Mouse (Mus musculus): Measurements from ENCODE around the gene Ccl22.

The Ccl22 gene

GRCm38 (mm10) chr8:94779534-94780294 is 34.3 kb downstream of the Ccl22 start:
- no peak for DNase-seq

- no peak for DNase-seq
Observed at GRCm38 (mm10) chr8:94780491-94781154, 35.2 kb downstream of the Ccl22 start.

GRCm38 (mm10) chr8:94781155-94781837 is 35.9 kb downstream of the Ccl22 start:
- DNase-seq = no peak

GRCm38 (mm10) chr8:94781838-94782235 is 36.4 kb downstream of the Ccl22 start:
- no peak for DNase-seq

GRCm38 (mm10) chr8:94783890-94784289 is 38.5 kb downstream of the Ccl22 start:
- DNase-seq = no peak

- peak; percentile 71 for DNase-seq
Observed at GRCm38 (mm10) chr8:94785247-94785985, 40.0 kb downstream of the Ccl22 start.

- no peak for DNase-seq
Observed at GRCm38 (mm10) chr8:94785995-94786595, 40.7 kb downstream of the Ccl22 start.

- peak; percentile 44 for DNase-seq
Observed at GRCm38 (mm10) chr8:94787524-94788501, 42.4 kb downstream of the Ccl22 start.

GRCm38 (mm10) chr8:94789256-94789955 is 44.0 kb downstream of the Ccl22 start:
- no peak for DNase-seq

GRCm38 (mm10) chr8:94794368-94794767 is 49.0 kb downstream of the Ccl22 start:
- no peak for DNase-seq

- no peak for DNase-seq
Observed at GRCm38 (mm10) chr8:94794782-94795181, 49.4 kb downstream of the Ccl22 start.

GRCm38 (mm10) chr8:94800278-94800968 is 55.0 kb downstream of the Ccl22 start:
- DNase-seq = peak; percentile 52
